Comparison of ENCODE assay signal across 22 mouse cellular contexts in genomic region chr17:24355284-24355683, GRCm38 (mm10). TPM values are rescaled to one million over a fixed set of nuclear protein-coding genes. Genes with fewer than 3 reads are reported as not detected.
A peak's percentile ranks its signal among the peaks of the same experiment; 100 is the strongest.
DNase-seq lines count a peak whose midpoint lies in the region; ATAC-seq and TF ChIP-seq lines count a peak whose summit lies in the region.
"Had no signal": no experiment of that assay in that cellular context is flagged by ENCODE, and none has a peak within 500 bp of the region (broad histone marks: within the 10 kb centered on the region; RNA-seq: fewer than 3 reads in every experiment).

No protein-coding gene starts in this region.

- DNase-seq in lung, adult 2 months: no peak
- DNase-seq in lung, postnatal 36 days: no peak
- no peak for DNase-seq in kidney, postnatal 0 days (ENCODE audit: low spot score)
- no peak for DNase-seq in liver, embryonic 11.5 days (ENCODE audit: low spot score)
- DNase-seq in yolk sac, embryonic 10.5 days (ENCODE audit: low spot score): peak; percentile 76
- DNase-seq in spleen, postnatal 10 days (ENCODE audit: low spot score in 2 of 2): no peak
- DNase-seq: adrenal gland, postnatal 14 days; cerebellum, adult 11 months; cerebellum, postnatal 14 days; lung, postnatal 14 days; spleen, adult 18-20 months; thymus, adult 18-20 months had no signal

- no peak for ATAC-seq in kidney, postnatal 0 days (replicated peaks; ENCODE audit: low FRiP score, low read depth)
- no peak for ATAC-seq in liver, embryonic 11.5 days (replicated peaks; ENCODE audit: low FRiP score)
- no peak for ATAC-seq in CD4-positive, CD25-positive, alpha-beta regulatory T cell, adult 4 months
- ATAC-seq: forebrain, embryonic 16.5 days; hindbrain, embryonic 16.5 days; intestine, postnatal 0 days; midbrain, embryonic 15.5 days had no signal

- 45% methylated on average over 8 of the region's 8 CpGs for WGBS in lung, adult 2 months
- 59% methylated on average over 8 of the region's 8 CpGs for WGBS in kidney, postnatal 0 days
- 82% methylated on average over 8 of the region's 8 CpGs for WGBS in liver, embryonic 11.5 days

- no peak overlapping the region for H3K9ac ChIP-seq in kidney, postnatal 0 days (ENCODE audit: low read depth, low read length)
- no peak overlapping the region for H3K9ac ChIP-seq in liver, embryonic 11.5 days (ENCODE audit: low read depth, low read length)
- H3K9ac ChIP-seq: embryonic facial prominence, embryonic 13.5 days; limb, embryonic 12.5 days; midbrain, embryonic 15.5 days had no signal

- TF ChIP-seq POLR2A in lung, adult 2 months (IDR thresholded peaks at IDR 0.05; ENCODE audit: borderline replicate concordance, extremely low read depth, low read depth, low read length): no peak

- H3K27me3 ChIP-seq in kidney, postnatal 0 days (ENCODE audit: insufficient read depth, low read length): 0 out of 2 replicates have a peak, but pooled peaks cover 4% of the 10 kb centered on the region
- H3K27me3 ChIP-seq in liver, embryonic 11.5 days (replicated peaks; ENCODE audit: control insufficient read depth, insufficient read depth, low read length): peaks cover 9% of the 10 kb centered on the region

- 0 out of 2 replicates have a peak overlapping the region, but pooled peaks have one; percentile 4 for H3K4me2 ChIP-seq in kidney, postnatal 0 days (ENCODE audit: low read length)
- H3K4me2 ChIP-seq in liver, embryonic 11.5 days: peak overlapping the region; percentile 99
- H3K4me2 ChIP-seq: embryonic facial prominence, embryonic 13.5 days; limb, embryonic 12.5 days; midbrain, embryonic 15.5 days had no signal

- no peaks in the 10 kb centered on the region for H3K9me3 ChIP-seq in kidney, postnatal 0 days (replicated peaks; ENCODE audit: low read length)
- no peaks in the 10 kb centered on the region for H3K9me3 ChIP-seq in liver, embryonic 11.5 days (ENCODE audit: control insufficient read depth, low read length)
- H3K9me3 ChIP-seq: embryonic facial prominence, embryonic 13.5 days; limb, embryonic 12.5 days; midbrain, embryonic 15.5 days had no signal

- H3K36me3 ChIP-seq in kidney, postnatal 0 days (ENCODE audit: insufficient read depth, low read length): no peaks in the 10 kb centered on the region
- no peaks in the 10 kb centered on the region for H3K36me3 ChIP-seq in liver, embryonic 11.5 days (ENCODE audit: control insufficient read depth, insufficient read depth, low read length)
- H3K36me3 ChIP-seq: embryonic facial prominence, embryonic 13.5 days; limb, embryonic 12.5 days; midbrain, embryonic 15.5 days had no signal

- no peak for TF ChIP-seq CTCF in lung, adult 2 months (IDR thresholded peaks at IDR 0.05; ENCODE audit: insufficient read depth, low read length)
- TF ChIP-seq CTCF in kidney, postnatal 0 days (IDR thresholded peaks at IDR 0.05; ENCODE audit: low read depth): no peak

- peak overlapping the region; percentile 11 for H3K4me3 ChIP-seq in lung, adult 2 months (replicated peaks; ENCODE audit: extremely low read depth, low read depth, low read length)
- H3K4me3 ChIP-seq in kidney, postnatal 0 days (replicated peaks; ENCODE audit: low read depth, low read length): no peak overlapping the region
- no peak overlapping the region for H3K4me3 ChIP-seq in liver, embryonic 11.5 days (ENCODE audit: low read depth, low read length)
- H3K4me3 ChIP-seq: embryonic facial prominence, embryonic 13.5 days; limb, embryonic 12.5 days; midbrain, embryonic 15.5 days; myocyte had no signal

- peaks cover 10% of the 10 kb centered on the region for H3K4me1 ChIP-seq in lung, adult 2 months (ENCODE audit: control insufficient read depth, insufficient read depth, low read length)
- peaks cover 7% of the 10 kb centered on the region for H3K4me1 ChIP-seq in kidney, postnatal 0 days (replicated peaks; ENCODE audit: insufficient read depth, low read length)
- peaks cover 42% of the 10 kb centered on the region for H3K4me1 ChIP-seq in liver, embryonic 11.5 days (replicated peaks; ENCODE audit: control insufficient read depth, insufficient read depth, low read length)

- peak overlapping the region; percentile 56; the same call in 1 of the 2 replicates for H3K27ac ChIP-seq in kidney, postnatal 0 days
- H3K27ac ChIP-seq in liver, embryonic 11.5 days (ENCODE audit: low read depth, low read length): peak overlapping the region; percentile 50; the same call in 1 of the 2 replicates
- H3K27ac ChIP-seq: embryonic facial prominence, embryonic 13.5 days; limb, embryonic 12.5 days; midbrain, embryonic 15.5 days had no signal

RNA-seq across cellular contexts. Expression of gene Abca3, which starts 3.5 kb away (rescaled TPM):
- polyA plus RNA-seq in lung, adult 2 months (2012; rRNA removed): 231 and 262 TPM in 2 replicates
- 21.8 TPM in 2 replicates for polyA plus RNA-seq in kidney, postnatal 0 days (2015; fragmentation: Nextera tagmentation; extraction: Ambion mirVana)
- 30.4 and 30.7 TPM in 2 replicates for polyA plus RNA-seq in liver, embryonic 11.5 days (2014; fragmentation: Nextera tagmentation; extraction: Ambion mirVana)
- polyA plus RNA-seq in CD4-positive, CD25-positive, alpha-beta regulatory T cell, adult 4 months (2017; shearing (Covaris generic)): 10 to 100 TPM; 17.0 to 23.7 TPM

RNA-seq across cellular contexts. Expression of gene Abca17, which starts 4.4 kb away (rescaled TPM):
- 0.40 and 0.78 TPM in 2 replicates for polyA plus RNA-seq in lung, adult 2 months (2012; rRNA removed)
- polyA plus RNA-seq in kidney, postnatal 0 days (2015; fragmentation: Nextera tagmentation; extraction: Ambion mirVana): not detected in 2 replicates
- 0.19 TPM in 1 of 2 replicates, not detected in the other for polyA plus RNA-seq in liver, embryonic 11.5 days (2014; fragmentation: Nextera tagmentation; extraction: Ambion mirVana)
- under 1 TPM in 1 of 2 experiments, not detected in 1; 0.49 TPM for polyA plus RNA-seq in CD4-positive, CD25-positive, alpha-beta regulatory T cell, adult 4 months (2017; shearing (Covaris generic))
- polyA plus RNA-seq: embryonic facial prominence, embryonic 13.5 days; heart, embryonic 16.5 days; intestine, postnatal 0 days; limb, embryonic 12.5 days; myocyte; stomach, embryonic 14.5 days had no signal

RNA-seq across cellular contexts. Expression of gene Rnps1, which starts 59.1 kb away (rescaled TPM):
- polyA plus RNA-seq in lung, adult 2 months (2012; rRNA removed): 83.2 and 101 TPM in 2 replicates
- polyA plus RNA-seq in kidney, postnatal 0 days (2015; fragmentation: Nextera tagmentation; extraction: Ambion mirVana): 191 and 203 TPM in 2 replicates
- 336 and 347 TPM in 2 replicates for polyA plus RNA-seq in liver, embryonic 11.5 days (2014; fragmentation: Nextera tagmentation; extraction: Ambion mirVana)
- 100 to 1,000 TPM; 127 to 181 TPM for polyA plus RNA-seq in CD4-positive, CD25-positive, alpha-beta regulatory T cell, adult 4 months (2017; shearing (Covaris generic))
